Mouse (Mus musculus) intestine, postnatal 0 days (tissue): ENCODE measurements around the gene Ech1. TPM values are rescaled to one million over a fixed set of nuclear protein-coding genes. Genes with fewer than 3 reads are reported as not detected.

Source experiments
- ATAC-seq: fragments of 200-750 bp; cut with Nextera tagmentation; 2 replicates; pipeline ENCODE4 v1.8.0; 2017; ENCODE audit warnings: mild to moderate bottlenecking, moderate TSS enrichment, moderate library complexity
- H3K27ac ChIP-seq: fragments of 300-500 bp; sonication (generic); 2 replicates; pipeline ENCODE4 v1.5.1; 2014; ENCODE audit warnings: mild to moderate bottlenecking, low read depth, low read length, moderate library complexity
- H3K27me3 ChIP-seq: fragments of 300-500 bp; sonication (generic); replicated peaks from 2 replicates; pipeline ENCODE4 v1.6.1; 2014; ENCODE audit warnings: low read length, mixed read lengths; ENCODE audit not compliant: control insufficient read depth, insufficient read depth
- H3K36me3 ChIP-seq: fragments of 300-500 bp; sonication (generic); 2 replicates; pipeline ENCODE4 v1.6.1; 2014; ENCODE audit warnings: mild to moderate bottlenecking, moderate library complexity; ENCODE audit not compliant: control insufficient read depth, insufficient read depth
- H3K4me1 ChIP-seq: fragments of 300-500 bp; sonication (generic); replicated peaks from 2 replicates; pipeline ENCODE4 v1.6.1; 2014; ENCODE audit warnings: antibody characterized with exemption, low read length, mixed read lengths; ENCODE audit not compliant: control insufficient read depth, insufficient read depth
- H3K4me2 ChIP-seq: fragments of 300-500 bp; sonication (generic); replicated peaks from 2 replicates; pipeline ENCODE4 v1.6.1; 2014; ENCODE audit warnings: low read depth, mild to moderate bottlenecking, moderate library complexity
- H3K4me3 ChIP-seq: fragments of 300-500 bp; sonication (generic); 2 replicates; pipeline ENCODE4 v1.5.1; 2014; ENCODE audit warnings: low read depth, low read length
- H3K9ac ChIP-seq: fragments of 300-500 bp; sonication (generic); 2 replicates; pipeline ENCODE4 v1.6.1; 2014; ENCODE audit warnings: mild to moderate bottlenecking, low read depth, low read length
- H3K9me3 ChIP-seq: fragments of 300-500 bp; sonication (generic); 2 replicates; pipeline ENCODE4 v1.6.1; 2016; ENCODE audit warnings: mixed run types; ENCODE audit not compliant: control insufficient read depth
- CTCF ChIP-seq: sonication (generic); IDR thresholded peaks from 2 replicates; pipeline ENCODE4 v1.5.1; 2016; ENCODE audit warnings: low read depth, mild to moderate bottlenecking, control low read depth, antibody characterized with exemption, moderate library complexity
- WGBS: fragments of 180-500 bp; shearing (Covaris S2); extraction: QIAGEN DNeasy Blood & Tissue Kit; methylation state at CpG from one replicate; pipeline ENCODE4 v1.1.7; 2014; 5-methylcytosine and 5-hydroxymethylcytosine counted together
- polyA plus RNA-seq: library from polyadenylated mRNA; unstranded; fragments of >200 nt; fragmentation: Nextera tagmentation; extraction: Ambion mirVana; gene quantifications from 2 replicates; pipeline ENCODE4 v1.2.1, GENCODE M21; 2015

Ech1 gene
- polyA plus RNA-seq, 1 experiment from 2014 or later = 426 TPM

GRCm38 (mm10) chr7:28850642-28851041 is 25.6 kb downstream of the Ech1 start:
- H3K36me3 ChIP-seq = no peaks in the 10 kb centered on the region
- H3K4me1 ChIP-seq = no peaks in the 10 kb centered on the region; the same call in none of the 2 replicates
- H3K4me3 ChIP-seq = no peak overlapping the region
- peak overlapping the region; percentile 21 for H3K4me2 ChIP-seq
- no peak overlapping the region for H3K9ac ChIP-seq
- no peak for TF ChIP-seq CTCF
- no peaks in the 10 kb centered on the region for H3K27me3 ChIP-seq
- no peak for ATAC-seq
- no peaks in the 10 kb centered on the region for H3K9me3 ChIP-seq
- H3K27ac ChIP-seq = no peak overlapping the region
- 65% methylated on average over 4 of the region's 4 CpGs for WGBS

- H3K36me3 ChIP-seq = no peaks in the 10 kb centered on the region
- H3K4me3 ChIP-seq = no peak overlapping the region
- H3K4me2 ChIP-seq = no peak overlapping the region
- no peak overlapping the region for H3K9ac ChIP-seq
- no peak for TF ChIP-seq CTCF
- WGBS = 90% methylated on average over 2 of the region's 2 CpGs
- no peaks in the 10 kb centered on the region for H3K9me3 ChIP-seq
- H3K4me1 ChIP-seq = no peaks in the 10 kb centered on the region
- peak; percentile 42; the same call in 1 of the 2 replicates for ATAC-seq
- H3K27ac ChIP-seq = no peak overlapping the region
- H3K27me3 ChIP-seq = no peaks in the 10 kb centered on the region
Measured at GRCm38 (mm10) chr7:28859953-28860352, 34.9 kb downstream of the Ech1 start.

GRCm38 (mm10) chr7:28860898-28861297 is 35.9 kb downstream of the Ech1 start:
- peak; percentile 40 for TF ChIP-seq CTCF
- Histone ChIP-seq H3K4me1 (0 out of 2 replicates have a peak, but pooled peaks cover 2% of the 10 kb centered on the region), H3K4me3 (no peak overlapping the region), H3K9ac (no peak overlapping the region), H3K27ac (no peak overlapping the region), H3K27me3 (no peaks in the 10 kb centered on the region), H3K4me2 (no peak overlapping the region), H3K9me3 (no peaks in the 10 kb centered on the region), H3K36me3 (no peaks in the 10 kb centered on the region)
- no peak for ATAC-seq
- WGBS = 91% methylated on average over 6 of the region's 6 CpGs

- 0 out of 2 replicates have a peak, but pooled peaks cover 2% of the 10 kb centered on the region for H3K4me1 ChIP-seq
- 0 out of 2 replicates have a peak, but pooled peaks have one; percentile 14 for TF ChIP-seq CTCF
- ATAC-seq = no peak
- H3K27me3 ChIP-seq = no peaks in the 10 kb centered on the region
- H3K36me3 ChIP-seq = no peaks in the 10 kb centered on the region
- H3K9ac ChIP-seq = no peak overlapping the region
- no peaks in the 10 kb centered on the region for H3K9me3 ChIP-seq
- no peak overlapping the region for H3K4me3 ChIP-seq
- 71% methylated on average over 15 of the region's 15 CpGs for WGBS
- no peak overlapping the region for H3K4me2 ChIP-seq
- no peak overlapping the region for H3K27ac ChIP-seq
Measured at GRCm38 (mm10) chr7:28862817-28863499, 37.9 kb downstream of the Ech1 start.

- Histone ChIP-seq H3K27ac (no peak within 1 kb of the TSS), H3K9me3 (no peaks in the 10 kb centered on the region), H3K4me3 (no peak within 1 kb of the TSS), H3K4me2 (no peak within 1 kb of the TSS), H3K4me1 (0 out of 2 replicates have a peak, but pooled peaks cover 2% of the 10 kb centered on the region), H3K9ac (no peak within 1 kb of the TSS), H3K36me3 (no peaks in the 10 kb centered on the region), H3K27me3 (no peaks in the 10 kb centered on the region)
- 83% methylated on average over 6 of the region's 6 CpGs for WGBS
- ATAC-seq = no peak
- no peak for TF ChIP-seq CTCF
Measured at GRCm38 (mm10) chr7:28863540-28863939, 38.5 kb downstream of the Ech1 start, which contains the start of gene Lgals7. TSS of gene Lgals7 (plus strand) at chr7:28863853.

GRCm38 (mm10) chr7:28864288-28864750 is 39.3 kb downstream of the Ech1 start:
- whole genome bisulfite sequencing = 43% methylated on average over 9 of the region's 9 CpGs
- 0 out of 2 replicates have a peak, but pooled peaks cover 2% of the 10 kb centered on the region for H3K4me1 ChIP-seq
- no peaks in the 10 kb centered on the region for H3K27me3 ChIP-seq
- TF ChIP-seq CTCF = no peak
- H3K9ac ChIP-seq = no peak overlapping the region
- no peak overlapping the region for H3K4me3 ChIP-seq
- no peaks in the 10 kb centered on the region for H3K36me3 ChIP-seq
- no peak for ATAC-seq
- H3K4me2 ChIP-seq = no peak overlapping the region
- H3K27ac ChIP-seq = no peak overlapping the region
- no peaks in the 10 kb centered on the region for H3K9me3 ChIP-seq
